Mouse (Mus musculus) limb, embryonic 15.5 days (tissue): Measurements from ENCODE around the gene Map7d2. TPM values are rescaled to one million over a fixed set of nuclear protein-coding genes. Genes with fewer than 3 reads are reported as not detected.
A peak's percentile ranks its signal among the peaks of the same experiment; 100 is the strongest.
"Not testable (repeated sequence)": the region's sequence is repeated elsewhere in the genome, so short reads cannot be mapped to it uniquely, and the experiment has no call there.

Experiments used
- ATAC-seq: fragments of 200-750 bp; cut with Nextera tagmentation; 2 replicates; pipeline ENCODE4 v1.8.0; 2017; ENCODE audit warnings: low read depth, moderate TSS enrichment; ENCODE audit not compliant: insufficient number of reproducible peaks, low FRiP score, low TSS enrichment
- H3K27ac ChIP-seq: fragments of 300-500 bp; sonication (generic); 2 replicates; pipeline ENCODE4 v1.5.1; 2015; ENCODE audit warnings: moderate library complexity, mild to moderate bottlenecking, inconsistent platforms
- H3K27me3 ChIP-seq: fragments of 300-500 bp; sonication (generic); 2 replicates; pipeline ENCODE4 v1.6.1; 2015; ENCODE audit warnings: inconsistent platforms
- H3K36me3 ChIP-seq: fragments of 300-500 bp; sonication (generic); 2 replicates; pipeline ENCODE4 v1.6.1; 2015; ENCODE audit warnings: inconsistent platforms
- H3K4me1 ChIP-seq: fragments of 300-500 bp; sonication (generic); 2 replicates; pipeline ENCODE4 v1.6.1; 2015; ENCODE audit warnings: inconsistent platforms
- H3K4me2 ChIP-seq: fragments of 300-500 bp; sonication (generic); 2 replicates; pipeline ENCODE4 v1.6.1; 2015; ENCODE audit warnings: mild to moderate bottlenecking, inconsistent platforms
- H3K4me3 ChIP-seq: fragments of 300-500 bp; sonication (generic); 2 replicates; pipeline ENCODE4 v1.5.1; 2015; ENCODE audit warnings: mild to moderate bottlenecking, inconsistent platforms
- H3K9ac ChIP-seq: fragments of 300-500 bp; sonication (generic); 2 replicates; pipeline ENCODE4 v1.6.1; 2015; ENCODE audit warnings: inconsistent platforms
- H3K9me3 ChIP-seq: fragments of 300-500 bp; sonication (generic); 2 replicates; pipeline ENCODE4 v1.6.1; 2016; ENCODE audit warnings: inconsistent platforms
- WGBS: fragments of 180-500 bp; shearing (Covaris S2); methylation state at CpG from one replicate; pipeline ENCODE4 v1.1.7; 2015; 5-methylcytosine and 5-hydroxymethylcytosine counted together
- polyA plus RNA-seq: library from polyadenylated mRNA; unstranded; fragments of >200 nt; fragmentation: Nextera tagmentation; extraction: Ambion mirVana; gene quantifications from 2 replicates; pipeline ENCODE4 v1.2.1, GENCODE M21; 2015

Map7d2 gene
- polyA plus RNA-seq = 1.2 and 1.5 TPM in 2 replicates

GRCm38 (mm10) chrX:159414130-159414828 lies at the start of gene Map7d2:
TSS of gene Map7d2 (plus strand) at chrX:159414572.
- WGBS = 28% methylated on average over 42 of the region's 83 CpGs
- H3K4me3 ChIP-seq = peak within 1 kb of the TSS; percentile 52
- peaks cover 30% of the 10 kb centered on the region for H3K27me3 ChIP-seq
- no peak for ATAC-seq
- no peak within 1 kb of the TSS for H3K27ac ChIP-seq
- no peaks in the 10 kb centered on the region for H3K36me3 ChIP-seq
- 0 out of 2 replicates have a peak within 1 kb of the TSS, but pooled peaks have one; percentile 7 for H3K9ac ChIP-seq
- H3K4me1 ChIP-seq = 0 out of 2 replicates have a peak, but pooled peaks cover 5% of the 10 kb centered on the region
- peak within 1 kb of the TSS; percentile 91 for H3K4me2 ChIP-seq
- no peaks in the 10 kb centered on the region for H3K9me3 ChIP-seq

GRCm38 (mm10) chrX:159371831-159372752 lies 42.3 kb upstream of the Map7d2 start, which contains the start of gene Eif1ax:
TSS of gene Eif1ax (plus strand) at chrX:159372178.
- H3K36me3 ChIP-seq = no peaks in the 10 kb centered on the region
- peak within 1 kb of the TSS; percentile 63 for H3K9ac ChIP-seq
- no peaks in the 10 kb centered on the region for H3K27me3 ChIP-seq
- no peaks in the 10 kb centered on the region for H3K9me3 ChIP-seq
- ATAC-seq = peak; percentile 97
- H3K4me2 ChIP-seq = peak within 1 kb of the TSS; percentile 39
- peak within 1 kb of the TSS; percentile 67 for H3K4me3 ChIP-seq
- H3K27ac ChIP-seq = peak within 1 kb of the TSS; percentile 89
- H3K4me1 ChIP-seq = no peaks in the 10 kb centered on the region; the same call in 1 of the 2 replicates
- WGBS = 28% methylated on average over 50 of the region's 76 CpGs

GRCm38 (mm10) chrX:159372753-159373144 lies 41.6 kb upstream of the Map7d2 start:
- no peak for ATAC-seq
- Histone ChIP-seq H3K4me3 (peak overlapping the region; percentile 67), H3K4me1 (no peaks in the 10 kb centered on the region; the same call in 1 of the 2 replicates), H3K9ac (peak overlapping the region; percentile 63), H3K27me3 (no peaks in the 10 kb centered on the region), H3K36me3 (0 out of 2 replicates have a peak, but pooled peaks cover 2% of the 10 kb centered on the region), H3K9me3 (no peaks in the 10 kb centered on the region), H3K4me2 (peak overlapping the region; percentile 39), H3K27ac (peak overlapping the region; percentile 89)
- WGBS = 18% methylated on average over 9 of the region's 9 CpGs

- no peaks in the 10 kb centered on the region; the same call in 1 of the 2 replicates for H3K36me3 ChIP-seq
- 72% methylated on average over 9 of the region's 9 CpGs for WGBS
- no peak overlapping the region for H3K4me2 ChIP-seq
- H3K27ac ChIP-seq = no peak overlapping the region
- no peaks in the 10 kb centered on the region for H3K4me1 ChIP-seq
- no peaks in the 10 kb centered on the region for H3K9me3 ChIP-seq
- no peak overlapping the region for H3K4me3 ChIP-seq
- H3K9ac ChIP-seq = no peak overlapping the region
- no peak for ATAC-seq
- no peaks in the 10 kb centered on the region for H3K27me3 ChIP-seq
These were observed 27.3 kb upstream of the Map7d2 start for GRCm38 (mm10) chrX:159387105-159387504.

- H3K4me1 ChIP-seq = no peaks in the 10 kb centered on the region
- no peaks in the 10 kb centered on the region for H3K36me3 ChIP-seq
- H3K4me3 ChIP-seq = no peak overlapping the region
- ATAC-seq = no peak
- H3K4me2 ChIP-seq = no peak overlapping the region
- H3K9me3 ChIP-seq = no peaks in the 10 kb centered on the region
- H3K27ac ChIP-seq = no peak overlapping the region
- no peaks in the 10 kb centered on the region for H3K27me3 ChIP-seq
- no peak overlapping the region for H3K9ac ChIP-seq
These were observed 25.4 kb upstream of the Map7d2 start for GRCm38 (mm10) chrX:159388953-159389352.

GRCm38 (mm10) chrX:159390347-159390962 lies 23.9 kb upstream of the Map7d2 start:
- Histone ChIP-seq H3K4me2 (no peak overlapping the region), H3K4me3 (no peak overlapping the region), H3K36me3 (no peaks in the 10 kb centered on the region), H3K4me1 (no peaks in the 10 kb centered on the region), H3K27ac (no peak overlapping the region), H3K9me3 (no peaks in the 10 kb centered on the region), H3K27me3 (no peaks in the 10 kb centered on the region), H3K9ac (no peak overlapping the region)
- ATAC-seq = no peak
- 79% methylated on average over 6 of the region's 6 CpGs for WGBS

- Histone ChIP-seq H3K4me1 (no peaks in the 10 kb centered on the region), H3K27ac (no peak overlapping the region), H3K36me3 (no peaks in the 10 kb centered on the region), H3K27me3 (no peaks in the 10 kb centered on the region), H3K4me2 (no peak overlapping the region), H3K9me3 (no peaks in the 10 kb centered on the region), H3K4me3 (no peak overlapping the region), H3K9ac (no peak overlapping the region)
- WGBS = 79% methylated on average over 3 of the region's 3 CpGs
- no peak for ATAC-seq
These were observed 23.1 kb upstream of the Map7d2 start for GRCm38 (mm10) chrX:159391239-159391638.

GRCm38 (mm10) chrX:159409253-159409652 lies 5.1 kb upstream of the Map7d2 start:
- no peak for ATAC-seq
- Histone ChIP-seq H3K9me3 (no peaks in the 10 kb centered on the region), H3K4me3 (no peak overlapping the region), H3K27ac (no peak overlapping the region), H3K36me3 (no peaks in the 10 kb centered on the region), H3K9ac (no peak overlapping the region), H3K27me3 (peaks cover 9% of the 10 kb centered on the region), H3K4me2 (no peak overlapping the region), H3K4me1 (no peaks in the 10 kb centered on the region)
- WGBS = 35% methylated on average over 4 of the region's 4 CpGs

- H3K4me3 ChIP-seq = peak overlapping the region; percentile 52
- 0 out of 2 replicates have a peak overlapping the region, but pooled peaks have one; percentile 7 for H3K9ac ChIP-seq
- no peak overlapping the region for H3K27ac ChIP-seq
- H3K4me2 ChIP-seq = peak overlapping the region; percentile 91
- WGBS = 23% methylated on average over 52 of the region's 65 CpGs
- peaks cover 30% of the 10 kb centered on the region for H3K27me3 ChIP-seq
- no peaks in the 10 kb centered on the region for H3K36me3 ChIP-seq
- ATAC-seq = no peak
- H3K9me3 ChIP-seq = no peaks in the 10 kb centered on the region
- H3K4me1 ChIP-seq = 0 out of 2 replicates have a peak, but pooled peaks cover 5% of the 10 kb centered on the region
These were observed 679 bp downstream of the Map7d2 start for GRCm38 (mm10) chrX:159414829-159415673.

- H3K27me3 ChIP-seq, H3K4me3 ChIP-seq, H3K4me2 ChIP-seq, H3K9ac ChIP-seq, ATAC-seq, H3K4me1 ChIP-seq, H3K27ac ChIP-seq, H3K36me3 ChIP-seq, H3K9me3 ChIP-seq: not testable (repeated sequence)
- WGBS = 82% methylated on average over 3 of the region's 3 CpGs
These were observed 16.1 kb downstream of the Map7d2 start for GRCm38 (mm10) chrX:159430507-159430906.

GRCm38 (mm10) chrX:159442128-159442527 lies 27.8 kb downstream of the Map7d2 start:
- Histone ChIP-seq H3K4me3 (no peak overlapping the region), H3K27me3 (0 out of 2 replicates have a peak, but pooled peaks cover 4% of the 10 kb centered on the region), H3K27ac (no peak overlapping the region), H3K4me2 (no peak overlapping the region), H3K9ac (no peak overlapping the region), H3K4me1 (no peaks in the 10 kb centered on the region), H3K36me3 (no peaks in the 10 kb centered on the region), H3K9me3 (no peaks in the 10 kb centered on the region)
- WGBS = 45% methylated on average over 3 of the region's 3 CpGs
- no peak for ATAC-seq
